Mouse (Mus musculus) E14TG2a.4 (cell line): ENCODE measurements around the gene Prr5l.

ENCODE experiments used
- CTCF ChIP-seq: conservative IDR thresholded peaks from 2 replicates; pipeline ENCODE4 v1.5.1; 2014; ENCODE audit warnings: low read length
- NANOG ChIP-seq: IDR thresholded peaks from 2 replicates; pipeline ENCODE4 v1.6.1; 2014; ENCODE audit warnings: borderline replicate concordance, low read length, mixed read lengths
- POU5F1 ChIP-seq: IDR thresholded peaks from 2 replicates; pipeline ENCODE4 v1.6.1; 2014; ENCODE audit warnings: low read length, borderline replicate concordance

- TF ChIP-seq CTCF (no peak), NANOG (no peak), POU5F1 (no peak)
Measured at GRCm38 (mm10) chr2:101923181-101923580, 40.4 kb upstream of the Prr5l start.
